Mouse (Mus musculus) frontal cortex, postnatal 25 days (tissue): Measurements from ENCODE around the gene E430018J23Rik.
A peak's percentile ranks its signal among the peaks of the same experiment; 100 is the strongest.
"Not testable (repeated sequence)": the region's sequence is repeated elsewhere in the genome, so short reads cannot be mapped to it uniquely, and the experiment has no call there.

Experiments
- DNase-seq, 2 experiments: peaks; one replicate each; pipeline ENCODE4 v3.0.0; 2022; ENCODE audit warnings: low spot score in 2 of 2

Gene E430018J23Rik

GRCm38 (mm10) chr7:127393157-127393943 is at the start of gene E430018J23Rik:
Gene E430018J23Rik, minus strand, starts transcription at chr7:127393629.
- peak; percentile 91 to 95 for DNase-seq

GRCm38 (mm10) chr7:127437724-127438123 is 44.3 kb upstream of the E430018J23Rik start:
- DNase-seq = no peak

- no peak for DNase-seq
Observed at GRCm38 (mm10) chr7:127435206-127435605, 41.8 kb upstream of the E430018J23Rik start.

GRCm38 (mm10) chr7:127426354-127426753 is 32.9 kb upstream of the E430018J23Rik start:
- DNase-seq = no peak

- DNase-seq = no peak
Observed at GRCm38 (mm10) chr7:127425911-127426310, 32.5 kb upstream of the E430018J23Rik start.

GRCm38 (mm10) chr7:127425291-127425690 is 31.9 kb upstream of the E430018J23Rik start:
- DNase-seq = no peak

GRCm38 (mm10) chr7:127422247-127422646 is 28.8 kb upstream of the E430018J23Rik start:
- peak; percentile 13 to 19 for DNase-seq

GRCm38 (mm10) chr7:127421388-127422191 is 28.2 kb upstream of the E430018J23Rik start, which contains the start of gene Zfp688:
Gene Zfp688, minus strand, starts transcription at chr7:127422068.
- peak; percentile 81 to 86 for DNase-seq

GRCm38 (mm10) chr7:127411418-127411817 is 18.0 kb upstream of the E430018J23Rik start:
- no peak for DNase-seq

- DNase-seq = peak; percentile 77 to 83
Observed at GRCm38 (mm10) chr7:127406002-127406987, 12.9 kb upstream of the E430018J23Rik start, which contains the start of gene Zfp764. Gene Zfp764, minus strand, starts transcription at chr7:127406822.

- DNase-seq = not testable (repeated sequence)
Observed at GRCm38 (mm10) chr7:127404101-127404500, 10.7 kb upstream of the E430018J23Rik start.

- DNase-seq = no peak
Observed at GRCm38 (mm10) chr7:127402980-127403379, 9.6 kb upstream of the E430018J23Rik start.

GRCm38 (mm10) chr7:127400355-127400754 is 6.9 kb upstream of the E430018J23Rik start:
- no peak for DNase-seq

- DNase-seq = no peak
Observed at GRCm38 (mm10) chr7:127393944-127394333, 510 bp upstream of the E430018J23Rik start.

GRCm38 (mm10) chr7:127392251-127392824 is 1.1 kb downstream of the E430018J23Rik start:
- no peak for DNase-seq

GRCm38 (mm10) chr7:127391538-127391937 is 1.9 kb downstream of the E430018J23Rik start:
- DNase-seq = no peak

- no peak for DNase-seq
Observed at GRCm38 (mm10) chr7:127390306-127390705, 3.1 kb downstream of the E430018J23Rik start.

GRCm38 (mm10) chr7:127388201-127388600 is 5.2 kb downstream of the E430018J23Rik start:
- not testable (repeated sequence) for DNase-seq

- peak; percentile 71 to 87 for DNase-seq
Observed at GRCm38 (mm10) chr7:127386641-127387392, 6.6 kb downstream of the E430018J23Rik start, which contains the start of gene 9130019O22Rik. Gene 9130019O22Rik, minus strand, starts transcription at chr7:127387166.

GRCm38 (mm10) chr7:127385560-127385959 is 7.9 kb downstream of the E430018J23Rik start:
- DNase-seq = not testable (repeated sequence)
